Mouse (Mus musculus) T-helper 2 cell (primary cell): ENCODE data around the gene Bcl2l2.

Experiments used
- in situ Hi-C: fragments of 300-600 bp; cut with MboI, MseI; formaldehyde crosslinking; loops from one replicate; pipeline ENCODE4 v1.15.1; 2025; ENCODE audit warnings: high pct_unique_total_duplicates

The Bcl2l2 gene

GRCm38 (mm10) chr14:54935904-54936830 lies 53.0 kb downstream of the Bcl2l2 start, which contains the start of gene Cmtm5:
Gene Cmtm5 (plus strand): TSS chr14:54936261.
- in situ Hi-C loops: no loop called here

GRCm38 (mm10) chr14:54936831-54937160 lies 53.6 kb downstream of the Bcl2l2 start:
- in situ Hi-C loops: no loop called here

GRCm38 (mm10) chr14:54937361-54938182 lies 54.4 kb downstream of the Bcl2l2 start:
- in situ Hi-C loops: no loop called here
